Mouse (Mus musculus): ENCODE measurements at regions not wholly inside any gene's neighbourhood (a gene's known extent, or its start where the extent isn't known, plus 50 kb on each side); places are given as distances from the start of the nearest gene placed in this dataset.

DNA sequence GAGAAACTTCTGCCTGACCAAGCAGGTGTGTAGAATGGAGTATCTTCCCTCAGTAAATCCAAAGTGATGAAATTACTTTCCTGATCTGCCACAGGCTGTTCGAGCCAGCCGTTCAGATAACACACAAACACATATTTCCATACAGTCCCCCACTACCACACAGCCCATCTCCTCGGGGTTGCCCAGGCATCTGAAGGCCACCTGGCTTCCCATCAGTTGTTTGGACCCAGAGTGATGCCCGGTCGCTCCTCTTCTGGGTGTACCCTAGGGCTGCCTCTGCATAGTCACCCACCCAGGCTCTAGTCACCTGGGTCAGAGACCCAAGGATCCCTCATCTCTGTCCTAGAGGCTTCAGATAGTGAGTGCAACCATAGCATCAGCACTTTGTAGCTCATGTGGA is 107.9 kb downstream of the CK137956 start:
- no peak for DNase-seq (ENCODE audit: extremely low spot score in 1 of 2, low spot score in 2 of 2)
- intact Hi-C loops (cut with DNase I), result no loop called here

DNA sequence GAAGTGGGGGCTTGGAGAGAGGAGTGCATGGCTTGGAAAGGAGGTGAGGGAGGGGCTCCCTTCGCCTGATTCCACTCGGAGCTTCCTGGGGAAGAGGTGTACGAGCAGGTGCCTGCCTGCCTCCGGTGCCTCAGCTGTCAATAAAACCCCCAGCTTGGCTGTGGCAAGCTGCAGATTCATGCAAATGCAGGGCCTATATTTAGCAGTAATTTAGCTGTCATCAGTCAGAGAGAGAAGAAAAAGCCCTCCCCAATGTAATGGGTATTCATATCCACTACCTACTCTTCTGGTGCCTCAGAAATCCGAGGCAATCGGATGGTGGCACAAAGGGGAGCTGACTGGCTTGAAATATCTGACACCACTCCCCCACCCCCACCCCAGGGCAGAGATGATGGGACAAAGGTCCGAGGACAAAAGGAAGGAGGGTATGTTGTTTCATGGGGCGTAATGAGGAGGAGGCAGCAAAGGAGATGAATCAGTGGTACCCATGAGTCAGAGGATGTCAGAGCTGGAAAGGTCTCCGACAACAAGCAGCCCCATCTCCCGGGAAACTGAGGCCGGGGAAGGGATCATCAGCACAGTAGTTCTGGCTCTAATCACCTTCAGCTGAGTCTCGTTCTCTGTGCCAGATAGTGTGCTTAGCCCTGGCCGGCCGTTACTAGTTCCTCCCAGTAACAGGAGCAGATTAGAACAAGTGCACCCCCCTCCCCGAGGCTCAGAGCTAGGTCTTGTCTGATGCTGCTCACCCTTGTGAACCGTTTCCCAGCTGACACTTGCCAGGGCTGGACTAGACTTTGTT is 109.2 kb downstream of the CK137956 start:
- intact Hi-C loops (cut with DNase I), result no loop called here
- no peak for DNase-seq (ENCODE audit: extremely low spot score in 1 of 2, low spot score in 2 of 2)

DNA sequence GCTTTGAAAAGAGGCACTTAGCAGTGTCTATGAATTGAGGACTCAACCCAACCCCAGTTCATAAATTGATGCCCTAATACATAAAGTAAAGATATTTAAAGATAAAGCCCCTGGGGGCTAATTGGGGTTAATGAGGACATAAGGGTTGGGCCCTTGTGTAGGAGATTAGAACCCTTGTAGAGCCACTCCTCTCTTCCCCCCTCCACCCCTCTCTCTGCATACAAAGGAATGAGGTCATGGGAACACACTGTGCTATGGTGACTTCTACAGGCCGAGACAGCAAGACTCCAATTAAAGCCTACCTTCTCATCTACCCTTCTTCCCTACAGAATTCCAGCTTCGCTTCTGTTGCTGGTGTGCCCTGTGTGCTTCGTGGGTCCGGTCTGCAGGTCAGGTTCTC is 110.5 kb downstream of the CK137956 start:
- intact Hi-C loops (cut with DNase I), result no loop called here
- DNase-seq (ENCODE audit: extremely low spot score in 1 of 2, low spot score in 2 of 2), result no peak

- peak in 1 of 2 experiments; percentile 57 for DNase-seq (ENCODE audit: extremely low spot score in 1 of 2, low spot score in 2 of 2)
Observed at GRCm38 (mm10) chr4:127859505-127859904, 111.2 kb downstream of the CK137956 start.

GRCm38 (mm10) chr4:127858566-127858965 is 112.2 kb downstream of the CK137956 start:
- no peak for DNase-seq (ENCODE audit: extremely low spot score in 1 of 2, low spot score in 2 of 2)
- intact Hi-C loops (cut with DNase I), result no loop called here

More at GRCm38 (mm10) chr4:127859505-127859904, 111.2 kb downstream of the CK137956 start:
- intact Hi-C loops (cut with DNase I), result no loop called here

DNA sequence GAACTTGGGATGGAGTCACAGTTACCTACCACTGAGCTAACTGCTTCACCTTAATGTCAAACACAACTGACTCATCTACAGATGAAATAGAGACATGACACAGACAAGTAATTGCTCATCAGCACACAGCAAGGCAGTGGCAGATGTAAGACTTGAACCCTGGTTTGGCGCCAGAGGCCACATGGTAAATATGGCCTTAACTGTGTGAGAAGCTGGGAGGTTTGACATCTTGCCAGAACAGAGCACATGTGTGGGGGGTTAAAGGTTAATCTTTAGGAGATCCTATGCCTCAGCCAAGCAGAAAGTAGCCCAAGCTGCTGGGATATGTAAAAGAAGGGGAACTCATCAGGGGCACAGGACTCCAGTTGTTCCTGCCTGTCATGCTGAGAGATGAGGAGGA is 114.9 kb downstream of the CK137956 start:
- intact Hi-C loops (cut with DNase I), result no loop called here
- DNase-seq (ENCODE audit: extremely low spot score in 1 of 2, low spot score in 2 of 2), result no peak

DNA sequence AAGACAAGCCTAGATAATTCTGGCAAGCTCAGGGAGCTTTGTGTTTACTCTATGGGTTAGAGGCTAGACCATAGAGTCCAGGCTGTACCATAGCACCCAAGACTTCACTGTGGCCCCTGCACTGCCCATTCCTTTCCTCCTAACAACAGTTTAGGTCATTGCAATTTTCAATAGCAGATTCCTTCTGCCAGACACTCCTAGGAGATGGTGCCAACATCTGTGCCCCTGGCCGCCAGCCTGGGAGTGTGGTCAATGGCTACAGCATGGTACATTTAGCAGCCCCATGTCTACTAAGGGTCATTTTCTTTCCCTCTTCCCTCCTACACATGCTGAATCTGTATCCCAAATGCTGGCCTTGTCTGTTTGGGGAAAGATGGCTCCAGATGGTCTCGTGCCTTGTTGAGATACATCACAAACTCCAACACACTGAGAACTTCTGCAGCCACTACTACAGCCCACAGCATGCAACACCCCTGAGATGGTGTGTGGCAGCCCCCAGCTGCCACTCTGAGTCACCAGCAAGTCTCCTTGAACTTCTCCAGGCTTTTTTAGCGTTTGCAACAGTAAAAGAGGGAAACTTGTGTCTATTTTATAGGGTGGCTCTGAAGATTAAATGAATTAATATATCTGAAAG is 115.9 kb downstream of the CK137956 start:
- intact Hi-C loops (cut with DNase I), result no loop called here
- DNase-seq (ENCODE audit: extremely low spot score in 1 of 2, low spot score in 2 of 2), result no peak

DNA sequence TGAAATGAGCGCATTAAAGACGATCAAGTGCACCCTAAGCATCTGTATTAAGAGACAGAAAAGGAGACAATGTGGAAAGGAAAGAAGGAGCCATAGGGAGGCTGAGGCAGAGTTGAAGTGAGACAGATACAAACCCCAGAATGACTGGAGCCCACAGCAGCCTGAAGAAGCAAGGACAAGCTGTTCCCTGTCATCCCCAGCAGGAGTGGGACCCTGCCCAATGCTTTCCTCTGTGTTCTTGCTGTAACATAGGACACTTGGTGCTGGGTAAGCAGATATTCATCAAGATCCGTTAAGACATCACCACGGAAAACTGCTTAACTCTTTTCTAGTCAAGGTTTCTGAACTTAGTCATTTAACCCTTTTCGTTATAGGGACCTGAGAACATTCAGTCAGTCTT is 121.4 kb downstream of the CK137956 start:
- intact Hi-C loops (cut with DNase I), result no loop called here
- no peak for DNase-seq (ENCODE audit: extremely low spot score in 1 of 2, low spot score in 2 of 2)

GRCm38 (mm10) chr4:127846321-127846720 is 124.4 kb downstream of the CK137956 start:
- intact Hi-C loops (cut with DNase I), result no loop called here
- DNase-seq (ENCODE audit: extremely low spot score in 1 of 2, low spot score in 2 of 2), result no peak

DNA sequence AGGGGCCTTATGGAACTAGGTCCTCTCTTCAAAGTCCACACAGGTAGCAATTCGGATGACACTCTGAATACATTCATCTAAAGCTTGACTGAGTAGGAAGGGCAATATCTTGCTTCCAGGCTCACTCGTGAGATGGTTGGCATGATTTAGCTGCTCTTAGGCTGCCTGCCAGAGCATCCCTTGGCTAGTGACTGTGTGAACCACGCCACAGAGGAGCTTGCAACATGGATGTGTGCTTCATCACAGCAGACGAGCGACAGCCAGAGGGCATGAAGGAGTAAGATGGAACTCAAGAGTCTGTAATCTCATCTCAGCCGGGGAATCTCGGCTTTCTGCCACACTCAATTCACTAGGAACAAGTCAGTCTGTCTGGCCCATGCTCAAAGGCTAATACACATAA is 127.3 kb downstream of the CK137956 start:
- no peak for DNase-seq (ENCODE audit: extremely low spot score in 1 of 2, low spot score in 2 of 2)
- intact Hi-C loops (cut with DNase I), result no loop called here

DNA sequence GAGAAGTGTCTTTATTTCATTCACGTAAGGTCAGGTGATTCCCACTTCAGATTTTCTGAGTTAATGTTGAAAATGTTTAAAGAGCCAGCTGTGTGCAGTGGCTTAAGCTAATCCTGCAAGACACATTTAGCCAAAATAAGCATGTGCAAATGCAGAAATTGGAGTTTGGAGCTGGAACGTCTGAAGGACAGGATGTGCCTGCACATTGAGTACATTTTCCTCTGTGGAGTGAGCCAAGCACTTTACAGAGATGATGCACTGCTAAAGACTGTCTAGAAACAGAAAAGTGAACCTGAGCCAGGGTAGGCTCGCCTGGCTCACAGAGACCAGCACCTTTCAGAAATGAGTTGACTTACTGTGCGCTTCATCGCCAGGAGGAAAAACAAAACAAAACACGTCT is 137.1 kb downstream of the CK137956 start:
- intact Hi-C loops (cut with DNase I), result no loop called here
- DNase-seq (ENCODE audit: extremely low spot score in 1 of 2, low spot score in 2 of 2), result no peak

DNA sequence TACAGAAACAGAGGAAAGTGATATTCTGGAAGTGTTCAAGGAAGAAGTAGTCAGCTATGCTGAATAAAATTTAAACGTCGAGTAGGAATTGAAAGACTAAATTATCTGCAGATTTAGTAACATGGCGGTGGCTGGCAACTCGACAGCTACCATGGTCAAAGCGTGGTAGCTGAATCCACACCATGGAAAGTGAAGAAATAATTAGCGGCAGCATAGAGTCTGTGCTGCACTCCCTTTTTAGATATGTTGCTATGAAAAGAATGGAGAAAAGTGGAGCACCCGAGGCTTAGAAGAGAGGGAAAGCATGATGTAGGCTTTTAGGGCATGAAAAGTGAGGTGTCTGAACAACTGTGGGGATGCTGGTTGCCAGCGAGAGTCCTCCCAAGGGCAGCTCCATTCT is 143.8 kb downstream of the CK137956 start:
- intact Hi-C loops (cut with DNase I), result no loop called here
- DNase-seq (ENCODE audit: extremely low spot score in 1 of 2, low spot score in 2 of 2), result no peak

- intact Hi-C loops (cut with DNase I), result no loop called here
- DNase-seq (ENCODE audit: extremely low spot score in 1 of 2, low spot score in 2 of 2), result no peak
Observed at GRCm38 (mm10) chr4:127819501-127819900, 151.2 kb downstream of the CK137956 start.

DNA sequence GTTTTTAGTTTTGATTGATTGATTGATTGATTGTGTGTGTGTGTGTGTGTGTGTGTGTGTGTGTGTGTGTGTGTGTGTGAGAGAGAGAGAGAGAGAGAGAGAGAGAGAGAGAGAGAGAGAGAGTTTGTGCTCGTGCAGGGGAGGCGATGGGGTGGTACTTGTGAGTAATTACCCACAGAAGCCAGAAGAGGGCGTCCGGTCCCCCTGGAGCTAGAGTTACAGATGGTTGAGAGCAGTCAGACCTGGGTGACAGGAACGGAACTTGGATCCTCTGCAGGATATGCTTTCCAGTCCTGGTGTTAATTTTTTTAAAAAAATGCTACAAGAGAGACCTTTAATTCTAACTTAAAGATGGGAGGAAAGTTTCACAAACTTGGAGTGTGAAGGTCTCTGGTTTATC is 151.7 kb downstream of the CK137956 start:
- DNase-seq (ENCODE audit: extremely low spot score in 1 of 2, low spot score in 2 of 2), result no peak
- intact Hi-C loops (cut with DNase I), result no loop called here

- intact Hi-C loops (cut with DNase I), result no loop called here
Observed at GRCm38 (mm10) chr4:127814631-127815030, 156.1 kb downstream of the CK137956 start.

DNA sequence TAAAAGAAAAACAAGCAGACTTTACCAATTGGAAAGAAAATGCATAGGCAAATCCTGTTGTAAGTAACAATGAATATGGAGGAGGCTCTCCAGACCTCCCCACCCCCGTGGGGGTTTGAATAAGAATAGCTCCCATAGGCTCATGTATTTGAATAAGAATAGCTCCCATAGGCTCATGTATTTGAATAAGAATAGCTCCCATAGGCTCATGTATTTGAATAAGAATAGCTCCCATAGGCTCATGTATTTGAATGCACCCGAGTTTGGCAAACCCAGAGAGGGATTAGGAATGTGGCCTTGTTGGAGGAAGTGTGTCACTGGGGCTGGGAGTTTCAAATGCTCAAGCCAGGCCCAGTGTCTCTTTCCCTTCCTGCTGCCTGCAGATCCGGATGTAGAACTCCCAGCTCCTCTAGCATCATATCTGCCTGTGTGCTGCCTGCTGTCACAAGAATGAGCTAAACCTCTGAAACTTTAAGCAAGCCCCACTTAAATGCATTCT is 158.7 kb downstream of the CK137956 start:
- intact Hi-C loops (cut with DNase I), result no loop called here
- no peak for DNase-seq (ENCODE audit: extremely low spot score in 1 of 2, low spot score in 2 of 2)

More at GRCm38 (mm10) chr4:127814631-127815030, 156.1 kb downstream of the CK137956 start:
- DNase-seq (ENCODE audit: extremely low spot score in 1 of 2, low spot score in 2 of 2), result no peak

DNA sequence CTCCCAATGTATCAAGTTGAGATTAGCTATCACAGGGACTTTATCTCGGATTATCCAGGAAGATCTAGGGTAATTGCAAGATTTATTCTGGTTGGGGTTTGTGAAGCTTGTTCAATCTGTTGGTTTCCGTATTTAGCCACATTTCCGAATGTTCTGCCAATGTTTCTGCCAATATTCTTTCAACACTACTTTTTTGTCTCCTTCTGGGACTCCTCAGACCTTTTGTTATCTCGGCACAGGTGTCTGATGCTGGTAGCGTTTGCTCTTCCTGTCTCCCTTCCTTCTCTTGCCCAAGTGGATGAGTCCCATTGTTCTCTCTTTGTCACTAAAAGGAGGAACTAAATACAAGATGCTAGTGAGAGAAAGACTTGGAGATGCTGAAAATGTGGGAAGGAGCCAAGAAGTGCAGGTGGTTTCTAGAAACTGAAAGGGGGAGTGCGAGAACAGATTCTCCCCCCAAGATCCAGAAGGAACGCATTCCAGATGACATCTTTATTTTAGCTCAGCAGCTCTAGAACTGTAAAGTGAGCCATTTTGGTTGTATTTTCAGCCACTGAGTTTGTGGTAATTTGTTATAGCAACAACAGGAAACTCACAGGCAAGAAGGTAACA is 159.7 kb downstream of the CK137956 start:
- DNase-seq (ENCODE audit: extremely low spot score in 1 of 2, low spot score in 2 of 2), result no peak
- intact Hi-C loops (cut with DNase I), result no loop called here

DNA sequence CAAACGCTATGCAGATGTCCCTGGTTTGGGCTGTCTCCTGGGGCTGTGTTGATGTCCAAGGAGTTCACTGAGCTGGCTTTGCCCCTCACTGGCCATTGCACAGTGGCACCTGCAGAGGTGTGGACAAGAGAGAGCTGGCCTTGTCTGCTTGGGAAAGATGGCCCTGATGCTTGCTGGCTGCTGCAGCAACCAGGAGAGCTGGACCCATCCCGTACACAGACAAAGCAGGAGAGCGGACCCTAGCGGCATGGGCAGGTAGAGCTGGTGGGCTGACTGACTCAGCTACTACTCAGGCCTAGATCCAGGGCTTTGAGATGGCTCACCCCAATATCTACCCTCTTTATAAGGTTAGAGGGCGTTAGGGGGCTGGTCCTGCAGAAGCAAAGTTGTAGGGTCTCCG is 161.7 kb downstream of the CK137956 start:
- intact Hi-C loops (cut with DNase I), result no loop called here
- DNase-seq (ENCODE audit: extremely low spot score in 1 of 2, low spot score in 2 of 2), result no peak

DNA sequence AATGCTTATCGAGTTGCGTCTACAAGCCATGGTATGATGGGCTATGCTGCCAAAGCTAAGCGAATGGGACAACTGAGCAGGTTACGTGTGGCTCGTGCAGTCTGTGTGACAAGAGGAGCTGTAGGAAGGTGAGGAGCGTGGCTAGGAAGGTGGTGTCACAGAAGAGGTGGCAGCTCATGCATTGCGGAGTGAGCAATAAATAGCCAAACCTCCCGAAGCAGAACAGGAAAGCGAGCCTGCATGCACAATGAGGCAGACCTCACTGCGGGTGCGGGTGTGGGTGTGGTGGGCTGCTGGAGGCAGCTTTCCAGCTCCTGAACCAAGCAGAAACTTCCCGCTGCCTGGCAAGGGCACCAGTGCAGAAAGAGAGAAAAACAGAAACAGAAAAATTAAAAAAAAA is 181.5 kb downstream of the CK137956 start:
- DNase-seq (ENCODE audit: extremely low spot score in 1 of 2, low spot score in 2 of 2), result no peak
- intact Hi-C loops (cut with DNase I), result no loop called here

DNA sequence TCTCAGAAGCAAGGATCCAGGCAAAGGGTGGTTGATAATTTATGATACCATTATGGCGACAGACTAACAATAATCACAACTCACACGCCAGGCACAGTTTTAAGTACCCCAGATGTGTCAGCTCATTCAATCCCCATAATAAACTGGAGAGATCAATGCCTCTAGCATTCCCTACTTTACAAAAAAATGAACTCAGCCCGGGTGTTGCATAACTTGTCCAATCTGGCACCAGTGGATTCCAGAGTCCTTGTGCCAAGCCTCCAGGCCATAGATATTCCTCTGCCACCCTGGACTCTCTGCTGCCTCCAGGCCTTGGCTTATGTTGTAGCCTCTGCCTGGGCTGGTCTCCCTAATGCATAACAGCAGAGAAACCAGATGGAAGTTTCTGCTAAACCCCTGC is 185.0 kb downstream of the CK137956 start:
- intact Hi-C loops (cut with DNase I), result no loop called here
- no peak for DNase-seq (ENCODE audit: extremely low spot score in 1 of 2, low spot score in 2 of 2)
